Mouse (Mus musculus): ENCODE data around the gene Sv2b.
A peak's percentile ranks its signal among the peaks of the same experiment; 100 is the strongest.
"Not testable (repeated sequence)": the region's sequence is repeated elsewhere in the genome, so short reads cannot be mapped to it uniquely, and the experiment has no call there.

Sv2b gene

DNA sequence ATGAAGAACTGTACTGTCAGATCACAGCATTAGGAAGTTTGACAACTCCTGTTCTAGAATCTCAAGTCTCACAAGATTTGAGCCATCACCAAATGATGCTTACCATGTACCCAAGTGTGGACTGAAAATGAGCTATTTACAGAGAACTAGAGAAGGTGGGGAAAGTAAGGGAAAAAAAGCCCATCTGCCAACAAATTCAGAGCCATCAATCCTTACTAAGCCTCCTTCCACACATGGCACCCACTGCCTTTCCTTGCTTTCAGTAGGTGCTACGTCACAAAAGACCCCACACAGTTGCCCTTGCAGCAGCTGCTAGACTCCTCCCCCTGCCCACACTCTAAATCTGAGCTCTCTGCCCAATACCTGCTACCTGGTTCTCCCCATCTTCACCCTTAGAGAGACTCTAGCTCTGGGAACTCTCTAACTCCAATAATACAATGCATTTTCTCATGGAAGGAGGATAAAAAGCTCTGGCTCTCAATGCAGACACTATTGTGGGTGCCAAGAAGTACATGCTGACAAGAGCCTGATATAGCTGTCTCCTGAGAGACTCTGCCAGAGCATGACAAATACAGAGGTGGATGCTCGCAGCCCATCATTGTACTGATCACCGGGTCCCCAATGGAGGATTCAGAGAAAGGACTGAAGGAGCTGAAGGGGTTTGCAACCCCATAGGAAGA, 101.0 kb downstream of the Sv2b start:
- no peak for DNase-seq

DNA sequence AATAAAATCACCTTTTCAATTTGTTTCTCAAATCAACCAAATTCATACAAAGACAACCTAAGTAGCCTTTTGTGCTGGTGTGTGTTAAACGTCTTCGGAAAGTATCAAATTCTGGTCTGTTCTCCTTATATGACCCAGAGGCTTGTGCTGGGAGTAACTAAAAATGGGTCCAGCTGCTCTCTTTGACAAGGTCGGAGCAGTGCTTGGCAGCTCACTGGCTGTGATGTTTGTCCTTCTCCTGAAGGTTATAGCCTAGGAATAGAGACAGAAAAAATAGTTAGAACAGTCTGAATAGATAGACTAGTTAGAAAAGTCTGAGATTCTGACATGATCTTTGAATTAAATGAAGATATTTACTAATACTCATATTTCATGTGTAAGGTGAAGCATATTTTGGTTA, 102.4 kb downstream of the Sv2b start:
- DNase-seq: no peak

- DNase-seq: no peak
Measured at GRCm38 (mm10) chr7:75205386-75205785, 103.7 kb downstream of the Sv2b start.

DNA sequence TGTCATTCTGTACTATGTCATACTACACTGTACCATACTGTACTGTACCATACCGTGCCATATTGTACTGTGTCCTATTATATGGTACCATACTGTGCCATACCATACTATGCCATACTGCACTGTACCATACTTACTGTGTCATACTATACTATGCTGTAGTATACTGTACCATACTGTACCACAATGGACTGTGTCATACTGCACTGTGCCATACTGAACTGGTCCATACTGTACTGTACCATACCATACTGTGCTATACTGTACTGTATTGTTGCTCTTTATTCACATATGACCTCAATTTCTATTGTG, 114.2 kb downstream of the Sv2b start:
- DNase-seq: not testable (repeated sequence)

- no peak for DNase-seq
Measured at GRCm38 (mm10) chr7:75194158-75194918, 114.7 kb downstream of the Sv2b start.

- DNase-seq: no peak
Measured at GRCm38 (mm10) chr7:75190192-75190591, 118.9 kb downstream of the Sv2b start.

- DNase-seq: no peak
Measured at GRCm38 (mm10) chr7:75175042-75175441, 134.0 kb downstream of the Sv2b start.

GRCm38 (mm10) chr7:75167481-75167880, 141.6 kb downstream of the Sv2b start:
- DNase-seq: no peak

GRCm38 (mm10) chr7:75147174-75147573, 161.9 kb downstream of the Sv2b start:
- DNase-seq: no peak

DNA sequence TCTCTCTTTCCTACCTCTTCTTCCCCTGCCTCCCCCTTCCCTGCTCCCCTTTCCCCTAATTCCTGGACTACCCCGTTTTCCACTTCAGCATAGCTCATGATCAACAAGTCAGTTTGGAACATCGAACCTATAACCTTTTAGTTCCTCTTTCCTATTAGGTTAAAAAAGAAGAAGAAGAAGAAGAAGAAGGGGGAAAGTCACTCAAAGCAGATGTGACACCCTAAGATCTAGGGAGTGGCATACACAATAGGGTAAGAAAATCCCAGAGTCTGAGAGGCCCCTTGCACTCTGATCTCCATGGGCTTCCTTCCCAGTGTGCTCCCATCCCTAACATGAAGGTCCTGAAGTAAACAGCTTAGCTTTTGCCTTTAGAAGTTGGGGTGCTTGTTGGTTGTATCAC, 166.3 kb downstream of the Sv2b start:
- DNase-seq: no peak

DNA sequence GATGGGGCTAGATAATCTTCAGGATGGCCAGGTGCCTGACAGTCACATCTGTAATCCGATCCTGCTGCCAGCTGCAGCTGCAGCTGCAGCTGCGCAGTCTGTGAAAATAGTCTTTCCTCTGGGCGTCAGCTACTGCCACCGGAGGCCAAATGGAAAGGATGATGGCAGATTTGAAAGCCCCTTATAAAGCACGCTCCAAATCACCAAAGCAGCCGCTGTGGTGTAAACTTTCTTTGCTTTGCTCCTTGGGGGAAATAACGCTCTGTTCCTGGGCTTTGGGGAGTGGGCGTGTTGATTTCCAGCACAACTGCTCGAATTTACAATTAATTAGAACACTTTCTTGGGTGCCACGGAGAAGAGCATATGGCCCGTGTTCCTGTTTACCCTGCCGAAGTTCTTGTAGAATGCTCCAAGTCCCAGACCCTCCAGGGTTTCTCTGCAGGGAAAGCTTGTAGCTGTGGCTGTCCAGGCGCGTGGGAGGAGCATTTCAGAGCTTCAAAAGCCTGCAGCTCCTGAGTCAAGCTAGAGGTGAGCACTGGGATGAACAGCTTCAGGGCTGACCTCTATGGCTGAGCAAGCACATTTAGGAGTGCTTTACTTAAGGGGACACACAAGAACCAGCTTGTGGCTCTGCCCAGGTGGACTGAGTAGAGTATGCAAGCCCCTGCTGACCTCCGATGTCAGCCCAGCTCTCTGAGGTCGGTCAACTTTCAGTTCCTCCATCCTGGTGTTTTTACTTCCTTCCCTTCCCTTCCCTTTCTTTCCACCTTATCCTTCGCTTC, 167.0 kb downstream of the Sv2b start:
- no peak for DNase-seq

DNA sequence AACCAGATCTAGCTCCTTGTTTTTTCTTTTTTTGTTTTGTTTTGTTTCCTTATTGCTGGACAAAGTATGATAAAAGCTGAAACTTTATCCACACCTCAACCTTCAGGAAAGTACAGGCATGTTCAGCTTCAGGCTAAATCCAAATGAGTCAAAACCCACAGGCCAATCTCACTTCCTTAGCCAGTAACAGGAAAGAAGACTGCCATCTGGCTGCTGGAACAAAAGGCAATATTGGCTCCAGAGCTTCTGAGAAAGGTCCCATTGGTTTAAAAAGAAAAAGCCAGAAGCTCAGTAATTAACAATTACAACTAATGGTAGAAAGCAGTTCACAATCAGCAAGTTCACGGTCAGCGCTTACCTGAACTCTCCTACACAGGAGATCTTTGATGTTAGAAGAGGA, 169.8 kb downstream of the Sv2b start:
- no peak for DNase-seq

DNA sequence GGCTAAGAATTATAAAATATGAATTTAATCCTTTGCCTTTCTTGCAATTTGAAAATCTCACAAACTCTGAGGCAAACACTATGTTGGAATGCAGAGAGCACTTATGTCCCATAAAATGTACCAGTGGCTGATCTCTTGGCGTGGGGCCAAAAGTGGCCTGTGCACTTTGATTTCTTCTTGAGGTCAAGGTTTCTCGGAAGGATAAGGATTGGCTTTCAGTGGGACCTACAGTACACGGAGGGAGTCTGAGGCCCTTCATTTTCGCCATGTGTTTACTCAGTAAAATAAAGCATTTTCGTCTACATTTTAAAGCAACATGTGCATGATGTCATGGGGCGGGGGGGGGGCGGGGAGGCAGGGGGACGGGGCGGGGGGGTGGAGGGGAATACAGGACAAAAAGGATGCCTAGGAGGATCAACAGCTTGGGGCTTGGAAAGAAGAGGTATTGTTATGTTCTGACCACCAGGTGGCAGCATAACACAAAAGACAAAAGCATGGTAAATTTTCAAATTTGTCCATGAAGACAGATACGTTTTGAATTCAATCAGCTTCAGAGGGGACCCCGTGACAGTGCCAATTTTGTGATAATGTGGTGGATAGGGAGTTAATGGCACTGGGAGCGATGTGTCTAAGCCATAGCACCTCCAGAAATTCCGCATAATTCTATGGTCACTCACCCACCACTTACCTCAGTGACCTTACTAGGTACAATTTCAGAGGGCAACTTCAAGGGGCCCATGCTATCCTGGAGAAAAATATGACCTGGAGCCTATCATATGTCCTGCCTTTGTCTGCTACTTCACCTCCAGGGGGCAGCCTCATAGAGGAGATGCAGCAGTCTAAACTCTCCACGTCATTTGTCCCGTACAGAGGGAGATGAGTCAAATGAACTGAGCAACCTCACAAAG, 174.1 kb downstream of the Sv2b start:
- peak in 1 of 2 experiments; percentile 10 for DNase-seq

- DNase-seq: no peak
Measured at GRCm38 (mm10) chr7:75128036-75128435, 181.0 kb downstream of the Sv2b start.

GRCm38 (mm10) chr7:75124067-75124466, 185.0 kb downstream of the Sv2b start:
- no peak for DNase-seq

DNA sequence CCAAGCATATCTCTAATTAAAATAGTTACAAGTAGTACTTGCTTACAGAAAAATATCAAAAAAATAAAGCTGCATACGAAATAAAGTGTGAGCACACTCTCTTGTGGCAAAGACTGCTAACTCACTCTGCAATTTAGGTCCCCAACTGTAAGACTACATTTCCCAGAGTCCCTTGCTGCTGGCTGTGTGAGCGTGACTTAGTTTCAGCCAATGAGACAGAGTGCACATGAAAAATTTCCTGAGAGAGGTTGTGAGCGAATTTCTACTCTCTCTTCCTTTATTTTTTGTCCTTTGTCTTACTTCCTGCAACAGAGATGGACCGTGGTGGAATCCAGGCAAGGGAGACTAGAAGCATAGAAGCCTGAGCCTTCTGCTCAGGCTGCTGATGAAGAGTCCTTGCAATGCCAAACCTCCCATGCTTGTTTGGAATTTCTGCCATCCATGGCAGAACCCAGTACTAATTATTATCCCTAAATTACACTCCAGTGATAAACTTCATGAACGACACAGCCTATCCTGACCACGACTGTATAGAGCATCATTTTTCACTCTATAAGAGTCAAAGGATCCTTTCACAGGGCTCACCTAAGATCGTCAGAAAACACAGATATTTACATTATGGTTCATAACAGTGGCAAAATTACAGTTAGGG, 190.9 kb downstream of the Sv2b start:
- DNase-seq: peak; percentile 14 to 42

DNA sequence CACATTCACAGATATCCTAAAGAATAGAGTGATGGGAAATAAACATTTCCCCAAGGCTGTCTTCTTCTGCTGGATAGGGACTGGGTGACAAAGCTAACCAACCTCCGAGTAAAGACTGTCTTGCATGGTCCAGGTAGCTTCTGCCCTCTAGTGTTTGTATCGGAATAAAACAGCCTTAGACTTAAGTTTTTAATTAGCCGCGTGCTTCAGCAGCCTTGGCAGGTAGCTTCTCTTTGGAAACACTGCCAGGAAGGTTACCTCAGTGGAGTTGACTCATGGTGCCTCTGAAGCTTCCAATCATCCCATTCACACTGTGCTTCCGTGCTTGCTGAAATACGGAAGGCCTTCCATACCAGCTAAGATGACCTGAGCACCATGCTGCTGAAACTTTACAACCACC, 198.4 kb downstream of the Sv2b start:
- DNase-seq: peak in 1 of 2 experiments; percentile 15

DNA sequence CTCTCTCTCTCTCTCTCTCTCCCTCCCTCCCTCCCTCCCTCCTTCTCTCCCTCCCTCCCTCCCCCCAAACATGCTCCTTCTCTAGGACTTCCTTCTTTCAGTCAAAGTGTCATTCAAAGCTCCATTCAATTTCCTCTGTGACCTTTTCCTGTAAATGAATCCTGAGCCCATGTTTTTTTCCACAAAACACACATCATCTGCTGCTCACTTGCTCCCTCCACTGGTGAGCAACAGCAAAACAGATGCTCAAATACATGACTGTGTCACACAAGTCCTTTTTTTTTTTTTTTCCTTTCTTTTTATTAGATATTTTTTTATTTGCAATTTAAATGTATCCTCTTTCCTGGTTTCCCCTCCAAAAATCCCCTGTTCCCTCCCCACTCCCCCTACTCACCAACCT, 201.6 kb downstream of the Sv2b start:
- DNase-seq: peak in 1 of 2 experiments; percentile 4

- no peak for DNase-seq
Measured at GRCm38 (mm10) chr7:75103900-75104299, 205.2 kb downstream of the Sv2b start.

GRCm38 (mm10) chr7:75102536-75103332, 206.3 kb downstream of the Sv2b start:
- DNase-seq: no peak

DNA sequence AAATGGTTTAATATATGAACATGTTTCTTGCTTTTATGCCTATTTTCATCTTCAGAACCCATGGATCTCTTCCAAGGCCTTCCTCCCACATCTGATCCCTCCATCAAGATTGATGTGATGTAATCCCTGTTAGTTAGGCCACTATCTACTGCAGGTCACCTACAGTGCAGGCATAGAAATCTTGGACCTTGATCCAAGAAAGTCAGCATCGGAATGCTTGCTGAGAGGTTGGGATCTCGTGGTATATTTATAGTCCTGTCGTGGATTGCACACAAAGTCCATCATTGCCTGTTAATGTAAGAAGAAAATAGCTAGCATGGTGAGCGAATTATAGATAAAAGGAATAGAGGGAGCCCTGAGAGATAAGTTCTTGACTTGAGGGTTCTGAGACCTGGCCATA, 223.6 kb downstream of the Sv2b start:
- DNase-seq: no peak

Data from lung, adult 18-20 months (tissue).